Mouse (Mus musculus) mouse embryonic stem cell (cell line): ENCODE measurements around the gene Tmem123.

Source experiments
- in situ Hi-C, 2 experiments: fragments of 300-500 bp; cut with MboI; formaldehyde crosslinking; loops; 1 replicate in 1 of 2; 3 replicates in 1 of 2; pipeline ENCODE4 v1.14.3; 2019 to 2020; ENCODE audit warnings: low sequenced_read_pairs in 2 of 2, low pct_unique_long_range_greater_than_20kb in 1 of 2, mixed read lengths in 1 of 2; ENCODE audit not compliant: unreplicated experiment in 1 of 2

Tmem123 gene

DNA sequence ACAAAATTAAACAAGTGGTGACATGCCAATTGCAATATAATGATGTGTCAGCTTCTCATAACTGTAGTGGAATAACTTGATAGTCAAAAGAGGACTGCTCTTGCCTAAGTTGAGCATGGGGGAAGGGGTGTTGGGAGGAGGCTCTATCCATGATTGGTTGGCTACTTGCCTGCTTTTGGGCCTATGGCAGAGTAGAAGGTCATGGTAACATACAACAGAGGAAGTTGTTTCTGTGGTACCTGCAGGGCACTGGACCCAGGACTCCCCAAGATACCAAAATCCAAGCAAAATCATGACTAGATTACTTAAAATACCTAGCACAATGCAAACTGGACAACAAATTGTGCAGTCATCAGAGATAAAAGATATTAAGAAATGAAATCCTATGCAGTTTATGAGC lies 31.7 kb downstream of the Tmem123 start:
- in situ Hi-C loops: no loop called here

DNA sequence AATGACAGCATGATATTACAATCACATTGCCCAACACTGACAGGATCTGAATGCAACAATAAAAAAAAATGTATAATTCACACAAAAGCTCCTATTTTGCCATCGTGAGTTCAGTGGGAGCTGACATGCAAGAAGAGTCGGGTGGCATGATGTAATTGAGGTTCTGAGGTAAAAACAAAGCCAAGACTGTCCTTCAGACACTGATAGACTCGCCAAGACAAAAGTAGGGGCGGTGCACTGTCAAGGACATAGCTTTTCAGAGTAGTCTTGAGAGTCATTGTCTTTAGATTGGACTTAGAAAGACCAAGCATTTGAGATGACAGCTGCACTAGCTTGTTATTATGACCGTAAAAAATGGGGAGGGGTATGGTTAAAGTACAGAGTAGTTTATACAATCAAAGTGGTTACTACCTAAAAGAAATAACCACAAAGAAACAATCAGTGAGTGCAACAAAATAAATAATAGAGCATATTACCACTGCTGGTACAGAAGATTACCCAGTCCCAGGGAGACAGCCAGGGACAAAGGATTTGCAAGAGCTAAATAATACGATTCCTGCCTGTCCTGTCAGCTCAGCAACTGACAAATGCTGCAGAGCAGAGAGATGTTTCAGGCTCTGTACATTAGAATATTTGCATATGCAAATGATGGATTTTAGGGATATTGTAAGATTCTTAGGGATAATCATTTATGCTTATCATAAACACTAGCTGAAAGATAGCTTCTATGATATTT lies 32.5 kb downstream of the Tmem123 start:
- in situ Hi-C loops: no loop called here

DNA sequence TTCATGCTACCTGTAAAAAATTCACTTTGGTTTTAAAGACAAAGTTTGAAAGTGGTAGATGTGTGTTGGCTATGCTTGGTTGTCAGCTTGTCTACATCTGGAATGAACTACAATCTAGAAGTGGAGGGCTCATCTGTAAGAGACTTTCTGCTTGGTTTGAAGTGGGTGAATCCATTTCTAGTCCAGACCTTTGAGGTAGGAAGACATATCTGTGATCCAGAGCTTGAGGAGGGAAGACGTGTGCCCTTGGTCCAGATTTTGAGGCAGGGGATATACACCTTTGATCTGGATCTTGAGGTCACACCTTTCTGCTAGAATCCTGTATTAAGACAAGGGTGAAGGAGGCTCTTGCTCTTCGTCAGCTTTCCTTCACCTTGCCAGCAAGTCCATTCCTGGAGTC lies 33.7 kb downstream of the Tmem123 start:
- in situ Hi-C loops: no loop called here

DNA sequence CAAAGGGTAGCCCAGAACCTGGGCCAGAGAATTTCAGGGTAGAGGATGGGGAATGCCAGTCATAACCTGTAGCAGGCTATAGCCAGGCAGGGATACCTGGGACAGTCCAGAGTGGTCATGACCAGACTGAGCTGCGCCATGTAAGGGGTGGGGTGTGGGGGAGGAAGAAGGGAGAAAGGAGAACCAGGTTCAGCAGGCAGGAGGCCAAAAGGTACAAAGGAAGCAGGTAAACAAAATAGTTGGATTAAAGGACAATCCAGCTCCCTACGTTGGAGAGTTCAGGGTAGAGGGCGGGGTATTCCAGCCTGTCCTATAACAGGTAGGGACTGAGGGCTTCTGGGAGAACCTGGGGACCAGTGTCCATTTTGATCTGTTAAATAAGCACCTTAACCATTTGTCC lies 34.7 kb downstream of the Tmem123 start:
- in situ Hi-C loops: no loop called here

DNA sequence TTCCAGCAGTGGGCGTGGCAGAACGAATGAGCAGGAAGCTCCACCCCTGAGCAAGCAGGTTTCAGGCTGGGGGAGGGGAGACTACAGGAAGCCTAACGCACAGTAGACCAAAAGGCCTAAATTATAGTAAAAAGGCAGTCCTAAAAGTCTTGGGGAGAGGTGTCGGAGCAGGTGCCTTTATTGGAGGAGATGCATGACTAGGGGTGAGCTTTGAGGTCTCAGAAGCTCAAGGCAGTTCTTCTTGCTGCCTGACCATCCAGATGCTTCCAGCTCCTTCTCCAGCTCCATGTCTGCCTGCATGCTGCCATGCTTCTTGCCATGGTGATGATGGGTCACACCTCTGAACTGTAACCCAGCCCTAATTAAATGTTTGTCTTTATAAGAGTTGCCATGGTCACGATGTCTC lies 41.3 kb downstream of the Tmem123 start:
- in situ Hi-C loops: no loop called here

DNA sequence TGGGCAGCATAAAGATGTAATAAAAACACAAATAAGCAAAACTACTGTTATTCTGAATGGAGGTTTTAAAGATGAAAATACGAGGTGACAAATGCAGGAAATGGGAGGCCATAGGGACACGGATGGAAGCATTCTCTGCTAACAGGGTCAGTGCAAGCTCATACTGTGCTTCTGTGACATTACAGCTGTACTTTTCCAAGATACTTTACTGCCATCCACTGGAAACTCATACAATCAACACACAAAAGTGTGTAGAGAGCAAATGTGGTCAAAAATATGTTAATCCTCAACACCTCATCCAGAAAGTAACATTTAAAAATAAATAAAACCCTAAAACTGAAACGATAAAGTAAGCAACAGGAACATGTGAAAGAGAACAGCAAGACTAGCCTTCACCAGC lies 58.9 kb downstream of the Tmem123 start:
- in situ Hi-C loops: no loop called here

DNA sequence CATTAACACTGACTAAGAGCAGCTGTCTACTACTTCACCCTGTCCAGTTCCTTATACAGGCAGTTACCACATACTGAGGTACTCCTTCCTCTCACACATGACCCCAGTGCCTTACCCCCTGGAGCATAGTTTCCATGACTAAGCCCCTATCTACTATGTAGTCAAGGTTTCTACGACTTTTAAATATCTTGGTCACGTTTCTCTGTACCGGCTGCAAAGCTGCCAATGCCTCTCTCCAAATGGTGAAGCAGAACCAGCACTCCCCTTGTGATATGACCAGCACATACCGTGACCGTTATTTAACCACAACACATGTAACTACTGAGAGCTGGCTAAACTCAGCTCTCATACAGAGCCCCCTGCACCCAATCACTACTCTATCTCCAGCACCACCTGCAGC lies 61.1 kb downstream of the Tmem123 start:
- in situ Hi-C loops: no loop called here

DNA sequence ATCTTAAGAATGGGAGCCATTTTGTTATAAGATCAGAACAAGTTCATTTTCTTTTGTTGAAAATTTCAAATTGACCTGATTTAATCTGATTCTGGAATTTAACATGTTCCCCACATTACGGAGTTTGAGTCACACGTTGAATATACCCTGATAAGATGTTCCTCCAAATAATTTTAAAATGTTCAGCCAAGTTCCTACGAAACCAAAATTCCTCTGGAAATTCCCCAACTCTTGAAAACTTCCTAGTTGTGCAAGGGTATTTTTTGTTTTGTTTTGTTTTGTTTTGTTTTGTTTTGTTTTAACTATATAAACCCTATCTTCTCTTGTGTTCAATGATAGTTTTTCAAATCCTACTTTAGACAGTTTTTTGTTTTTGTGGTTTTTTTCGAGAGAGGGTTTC lies 64.9 kb downstream of the Tmem123 start:
- in situ Hi-C loops: no loop called here

DNA sequence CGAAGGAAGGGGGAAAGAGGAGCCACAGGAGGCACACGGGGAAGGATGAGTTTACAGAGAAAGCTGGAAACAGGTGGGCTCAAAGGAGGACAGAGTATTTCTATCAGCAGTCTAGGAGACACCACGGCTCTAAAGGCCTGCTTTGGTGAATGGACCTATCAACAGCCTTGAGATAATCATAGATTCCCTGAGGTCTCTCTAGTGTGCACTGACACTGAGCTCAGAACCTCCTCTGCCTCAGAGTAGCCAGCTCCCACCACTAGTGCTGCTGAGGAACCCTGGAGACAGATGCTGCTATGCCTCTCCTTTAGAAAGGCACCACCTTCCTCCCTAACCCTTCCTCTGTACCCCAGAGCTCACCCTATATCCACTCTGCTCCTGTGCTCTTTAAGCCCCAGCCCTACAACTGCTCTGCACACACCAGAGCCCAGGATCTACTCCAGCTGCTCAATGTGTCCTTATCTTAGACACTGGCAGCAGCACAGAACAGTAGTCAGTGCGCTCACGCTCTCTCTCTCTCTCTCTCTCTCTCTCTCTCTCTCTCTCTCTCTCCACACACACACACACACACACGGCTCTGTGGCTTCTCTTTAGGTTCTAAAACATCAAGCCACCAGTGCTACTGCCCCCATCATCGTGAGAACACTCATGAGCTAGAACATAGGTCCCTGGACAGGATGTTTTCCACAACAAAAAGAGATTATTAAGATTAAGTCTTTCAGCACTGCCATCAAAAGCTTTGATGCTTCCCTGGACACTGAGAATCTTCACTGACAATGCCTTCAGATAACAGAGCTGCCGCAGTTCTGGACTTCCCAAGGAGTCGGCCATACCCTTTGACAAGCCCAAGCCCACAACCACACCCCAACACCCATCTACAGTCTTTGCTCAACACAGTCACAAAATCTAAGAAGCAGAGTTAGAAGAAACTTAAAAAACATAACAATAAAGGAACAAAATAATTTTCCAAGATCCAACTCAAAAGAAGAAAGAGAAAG lies 66.0 kb downstream of the Tmem123 start:
- in situ Hi-C loops: no loop called here

DNA sequence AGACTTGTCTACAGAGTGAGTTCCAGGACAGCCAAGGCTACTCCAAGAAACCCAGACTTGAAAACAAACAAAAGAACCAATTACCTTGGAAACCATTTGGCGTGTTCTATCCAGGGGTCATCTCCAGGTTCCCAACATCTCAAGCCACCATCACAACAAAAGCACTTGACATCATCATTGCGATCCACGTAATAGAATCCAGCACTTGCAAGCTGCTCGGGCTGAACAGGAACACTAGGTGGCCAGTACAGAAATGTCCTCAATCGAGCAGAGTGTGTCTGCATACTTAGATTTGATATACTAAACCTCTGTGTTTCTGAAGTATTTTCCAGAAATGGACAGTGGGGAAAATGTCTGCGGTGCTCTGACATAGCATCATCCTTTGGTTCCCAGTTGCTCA lies 69.6 kb downstream of the Tmem123 start:
- in situ Hi-C loops: no loop called here

DNA sequence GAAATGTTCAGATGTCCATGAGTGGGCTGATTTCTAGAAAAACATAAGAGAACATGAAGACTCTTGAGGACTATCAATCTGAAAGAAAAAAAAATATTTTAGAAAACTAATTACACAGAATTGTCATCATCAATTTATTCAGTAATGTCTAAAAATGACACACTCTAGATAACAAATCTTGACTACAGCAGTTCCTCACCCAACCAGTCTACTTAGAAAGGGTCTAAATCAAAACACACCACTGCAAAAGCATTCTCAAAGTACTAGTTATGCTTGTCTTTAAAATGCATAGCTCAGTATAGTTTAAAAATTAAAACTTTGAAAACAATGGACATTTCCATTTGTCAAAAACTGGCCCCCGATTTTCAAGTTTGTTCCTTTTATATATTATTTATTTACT lies 71.5 kb downstream of the Tmem123 start:
- in situ Hi-C loops: no loop called here

DNA sequence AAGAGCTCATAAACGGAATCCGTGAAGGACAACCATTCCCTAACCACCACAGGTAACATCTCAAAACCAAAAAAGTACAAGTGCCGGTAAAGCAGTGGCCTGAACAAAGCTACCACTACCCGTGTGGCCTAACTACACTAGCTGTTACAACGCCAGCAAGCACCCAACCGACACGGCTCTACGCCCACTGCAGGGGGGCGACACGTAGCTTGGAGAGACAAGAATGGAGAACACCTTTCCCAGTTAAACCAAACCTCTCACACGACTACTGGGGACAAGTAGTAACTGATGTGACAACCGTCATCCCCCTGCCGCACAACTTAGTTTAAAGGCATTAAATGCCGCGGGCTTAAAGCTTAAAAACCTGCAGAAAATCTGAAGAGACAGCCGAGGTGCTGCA lies 72.5 kb downstream of the Tmem123 start:
- in situ Hi-C loops: no loop called here

DNA sequence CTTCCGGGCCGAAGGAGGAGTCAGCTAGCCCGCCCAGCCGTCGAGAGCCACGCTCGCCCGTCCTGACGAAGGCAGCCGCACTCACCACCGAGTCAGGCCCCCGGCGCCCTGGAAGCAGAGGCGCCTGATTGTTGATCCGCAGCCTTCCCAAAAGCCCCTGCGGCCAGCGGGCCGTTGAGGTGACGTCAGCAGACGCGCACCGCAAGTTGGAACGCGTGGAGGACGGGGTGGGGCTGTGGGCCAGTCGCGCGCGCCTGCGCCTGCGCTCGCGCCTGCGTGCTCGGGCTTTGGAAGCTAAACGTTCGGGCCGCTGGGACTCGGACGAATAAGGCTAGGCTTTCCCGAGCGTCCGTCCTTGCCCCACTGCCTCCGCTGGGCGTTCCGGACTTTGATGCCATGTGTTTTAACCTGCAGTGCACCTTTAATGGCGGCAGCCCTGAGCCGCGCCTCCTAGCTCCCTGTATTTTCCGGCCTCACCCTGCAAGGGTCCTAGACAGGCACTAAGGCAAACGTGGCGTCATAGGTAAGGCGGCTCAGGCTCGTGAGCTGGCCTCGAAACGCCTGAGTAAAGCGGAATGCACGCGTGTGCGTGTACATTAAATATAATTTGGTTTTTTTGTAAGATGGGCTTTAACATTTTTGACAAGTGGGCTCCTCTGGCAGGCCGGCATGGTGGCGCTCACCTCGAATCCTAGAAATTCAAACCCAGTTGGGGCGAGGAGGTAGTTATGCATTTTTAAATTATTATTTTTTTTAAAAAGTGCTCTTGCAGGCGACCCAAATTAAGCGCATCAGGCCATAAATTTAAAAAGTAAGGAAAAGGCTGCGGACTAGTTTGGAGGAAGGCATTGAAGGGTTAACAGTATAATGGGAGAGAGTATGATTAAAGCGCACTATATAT lies 73.3 kb downstream of the Tmem123 start, which contains the start of gene Birc2:
Gene Birc2, minus strand, starts transcription at position 160 of the 901 bp plus-strand sequence.
- in situ Hi-C loops: no loop called here

DNA sequence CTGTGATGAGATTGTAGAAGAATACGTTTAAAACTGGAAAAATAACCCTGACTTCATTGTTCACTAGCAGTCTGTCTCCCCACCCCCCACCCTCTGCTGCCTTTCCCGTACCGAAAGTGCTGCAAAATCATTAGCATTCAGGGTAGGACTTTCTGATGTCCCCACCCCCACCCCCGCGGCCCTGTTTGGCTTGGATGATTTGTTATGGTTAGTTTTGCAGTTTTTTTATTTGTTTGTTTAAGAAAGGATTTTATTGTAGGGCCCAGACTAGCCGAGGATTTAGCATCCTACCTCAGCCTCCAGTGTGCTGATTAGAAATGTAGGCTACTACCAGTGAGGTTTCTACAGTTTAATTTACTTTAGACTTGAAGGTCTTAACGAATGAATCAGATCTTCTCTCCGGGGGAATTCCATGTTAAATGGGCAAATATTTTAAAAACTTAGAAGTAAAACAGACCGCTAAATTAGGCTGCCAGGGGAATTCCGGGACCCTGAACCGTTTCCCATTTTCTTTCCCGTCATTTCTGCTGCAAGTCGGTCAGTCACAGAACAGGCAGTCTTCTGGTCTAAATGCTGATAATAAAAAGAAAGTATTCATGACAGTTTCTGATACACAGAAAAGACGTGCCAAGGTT lies 74.1 kb downstream of the Tmem123 start:
- in situ Hi-C loops: no loop called here

DNA sequence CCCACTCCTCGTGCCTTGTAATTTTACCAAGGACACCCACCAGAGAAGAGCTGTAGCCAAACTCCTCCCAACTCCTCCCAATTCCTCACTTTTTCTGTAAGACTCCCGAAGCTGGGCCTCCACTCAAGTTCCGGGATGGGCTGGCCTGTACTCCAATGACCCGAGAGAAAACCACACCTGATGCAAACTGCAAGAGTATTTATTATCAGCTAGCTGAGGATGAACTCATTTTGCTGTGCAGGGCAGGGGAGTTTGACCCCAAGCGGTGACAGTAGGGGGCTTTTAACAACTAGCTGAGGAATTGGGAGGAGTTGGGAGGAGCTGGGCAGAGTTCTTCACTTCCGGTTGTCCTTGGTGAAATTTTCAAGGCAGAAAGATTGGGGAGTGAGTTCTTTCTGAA lies 77.4 kb downstream of the Tmem123 start:
- in situ Hi-C loops: no loop called here
